Mouse (Mus musculus) liver, adult 2 months (tissue): Measurements from ENCODE around the gene Taar7b.

ENCODE experiments used
- CTCF ChIP-seq: fragments of 200-500 bp; IDR thresholded peaks from 2 replicates; pipeline ENCODE4 v1.5.1; 2011; ENCODE audit warnings: low read depth, low read length, control low read depth
- POLR2A ChIP-seq: fragments of 200-500 bp; IDR thresholded peaks from 2 replicates; pipeline ENCODE4 v1.6.1; 2011; ENCODE audit warnings: low read length, control low read depth; ENCODE audit not compliant: insufficient read depth; ENCODE audit errors: extremely low read depth

DNA sequence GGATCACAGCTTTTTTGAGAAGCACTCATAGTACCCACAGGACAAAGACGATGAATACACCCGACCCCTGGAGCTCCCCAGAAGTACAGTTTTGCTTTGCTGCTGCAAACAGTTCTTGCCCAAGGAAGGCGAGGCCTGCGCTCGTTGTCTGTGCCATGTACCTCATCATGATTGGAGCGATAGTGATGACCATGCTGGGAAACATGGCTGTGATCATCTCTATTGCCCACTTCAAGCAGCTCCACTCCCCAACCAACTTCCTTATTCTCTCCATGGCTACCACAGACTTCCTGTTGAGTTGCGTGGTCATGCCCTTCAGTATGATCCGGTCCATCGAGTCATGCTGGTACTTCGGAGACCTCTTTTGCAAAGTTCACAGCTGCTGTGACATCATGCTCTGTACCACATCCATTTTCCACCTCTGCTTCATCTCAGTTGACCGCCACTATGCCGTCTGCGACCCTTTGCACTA is 39.3 kb upstream of the Taar7b start, which contains the start of gene Taar4:
- TF ChIP-seq CTCF, result no peak
- no peak for TF ChIP-seq POLR2A
